Mouse (Mus musculus): ENCODE measurements around the gene Snx30.

Snx30 gene

DNA sequence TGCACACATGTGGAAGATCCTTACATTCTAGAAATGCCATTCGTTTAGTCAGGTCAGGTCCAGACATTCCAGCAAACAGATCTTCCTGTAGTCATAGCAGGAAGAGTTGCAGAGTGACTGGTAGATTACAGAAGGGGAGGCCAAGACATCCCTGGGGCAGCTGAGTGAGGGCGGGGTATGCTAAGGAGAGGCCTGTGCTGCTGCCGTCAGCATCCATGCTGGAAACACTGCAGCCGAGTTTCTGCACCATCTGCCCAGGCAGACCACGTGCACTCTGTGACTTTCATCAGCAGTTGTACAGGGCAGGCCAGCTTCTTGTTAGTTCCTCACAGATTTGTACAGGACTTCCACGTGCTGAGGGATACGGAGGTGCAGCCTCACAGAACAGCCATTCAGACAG is 17.8 kb downstream of the Snx30 start:
- DNase-seq (ENCODE audit: low read depth, low spot score), result peak; percentile 28

DNA sequence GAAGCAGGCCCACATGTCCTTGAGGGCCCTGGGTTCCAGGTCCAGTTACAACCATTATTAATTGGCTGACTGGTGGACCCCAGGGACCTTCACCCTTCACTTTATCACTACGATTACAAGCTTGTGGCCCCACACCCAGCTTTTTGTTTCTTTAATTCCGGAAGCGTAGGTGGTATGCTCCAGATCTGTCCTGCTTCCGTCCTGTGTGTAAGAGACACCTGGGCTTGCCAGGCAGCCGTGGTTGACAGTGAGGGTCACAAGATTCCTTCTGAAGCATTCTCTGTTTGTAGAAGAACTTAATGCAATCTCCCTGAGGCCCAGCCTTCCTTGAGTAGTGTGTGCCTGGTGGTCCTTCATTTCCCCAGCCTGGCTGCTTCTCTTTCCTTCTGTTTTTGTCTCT is 19.2 kb downstream of the Snx30 start:
- DNase-seq (ENCODE audit: low read depth, low spot score), result no peak

DNA sequence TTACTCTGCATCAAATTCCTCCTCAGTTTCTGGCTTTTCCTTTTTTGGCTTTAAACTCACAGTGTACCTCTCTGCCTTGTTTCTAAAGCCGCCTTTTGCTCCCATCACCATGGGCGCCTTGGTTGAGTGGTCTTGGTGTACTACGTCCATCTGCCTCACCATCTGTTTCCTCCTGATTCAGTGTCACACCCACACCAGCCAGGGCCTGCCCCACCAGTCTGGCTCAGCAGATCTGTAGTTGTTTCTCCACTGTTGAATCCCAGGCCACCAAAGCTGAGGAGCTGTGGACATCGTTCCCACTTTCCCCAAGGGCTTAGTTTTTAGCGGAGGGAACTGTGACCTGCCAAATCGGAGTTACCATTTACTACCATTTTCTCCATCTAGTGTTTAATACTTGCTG is 20.0 kb downstream of the Snx30 start:
- no peak for DNase-seq (ENCODE audit: low read depth, low spot score)

DNA sequence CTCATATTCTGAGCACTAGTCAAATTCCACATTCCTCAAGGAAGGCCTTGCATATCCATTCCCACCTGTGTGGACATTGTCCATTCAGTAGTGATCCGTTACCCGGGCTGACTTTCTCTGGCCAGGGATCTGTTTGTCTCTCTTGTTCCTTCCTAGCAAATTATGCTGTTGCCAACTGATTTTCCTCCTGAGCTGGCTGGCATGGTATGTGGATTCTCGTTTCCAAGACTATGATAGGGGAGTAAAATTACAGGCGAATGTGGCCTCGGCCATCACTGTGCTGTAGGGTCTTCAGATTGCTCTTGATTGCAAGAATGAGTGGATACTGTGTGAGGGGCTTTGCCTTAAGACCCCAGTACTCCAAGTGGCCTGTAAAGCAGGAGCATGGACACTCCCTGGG is 20.7 kb downstream of the Snx30 start:
- no peak for DNase-seq (ENCODE audit: low read depth, low spot score)

DNA sequence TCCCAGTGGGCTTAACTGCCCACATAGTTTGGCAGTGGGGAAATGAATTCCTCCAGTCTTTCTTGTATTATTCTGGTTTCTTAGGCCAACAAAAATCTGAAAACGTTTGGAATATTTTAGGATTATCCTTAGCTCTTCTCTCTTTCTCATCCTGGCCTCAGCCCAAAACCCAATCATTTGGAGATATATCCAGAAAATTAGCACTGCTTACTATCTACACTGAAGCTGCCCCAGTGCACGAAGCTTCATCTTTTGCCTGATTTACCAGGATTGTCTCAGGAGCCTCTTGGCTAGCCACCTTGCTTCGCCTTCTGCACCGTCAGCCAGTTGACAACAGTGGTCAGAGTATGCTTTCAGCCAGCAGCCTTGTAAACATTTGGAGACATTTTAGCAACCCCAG is 23.4 kb downstream of the Snx30 start:
- DNase-seq (ENCODE audit: low read depth, low spot score), result no peak

DNA sequence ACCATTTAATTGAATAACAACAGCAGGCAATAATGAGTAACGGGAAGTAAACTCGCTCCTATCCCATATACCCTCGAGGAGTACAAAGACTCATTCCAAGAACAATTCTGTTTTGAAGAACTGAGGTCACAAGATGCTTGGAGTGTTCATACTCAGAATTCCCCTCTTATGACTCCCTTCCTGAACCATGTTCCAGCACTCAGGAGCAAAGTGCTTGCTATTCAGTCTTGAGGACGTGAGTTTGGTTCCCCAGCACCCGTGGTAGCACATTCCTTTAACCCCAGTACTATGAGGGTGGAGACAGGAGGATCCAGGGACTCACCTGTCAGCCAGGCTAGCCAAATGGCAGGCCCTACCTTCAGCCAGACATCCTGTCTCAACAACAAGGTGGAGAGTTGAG is 25.4 kb downstream of the Snx30 start:
- no peak for DNase-seq (ENCODE audit: low read depth, low spot score)

DNA sequence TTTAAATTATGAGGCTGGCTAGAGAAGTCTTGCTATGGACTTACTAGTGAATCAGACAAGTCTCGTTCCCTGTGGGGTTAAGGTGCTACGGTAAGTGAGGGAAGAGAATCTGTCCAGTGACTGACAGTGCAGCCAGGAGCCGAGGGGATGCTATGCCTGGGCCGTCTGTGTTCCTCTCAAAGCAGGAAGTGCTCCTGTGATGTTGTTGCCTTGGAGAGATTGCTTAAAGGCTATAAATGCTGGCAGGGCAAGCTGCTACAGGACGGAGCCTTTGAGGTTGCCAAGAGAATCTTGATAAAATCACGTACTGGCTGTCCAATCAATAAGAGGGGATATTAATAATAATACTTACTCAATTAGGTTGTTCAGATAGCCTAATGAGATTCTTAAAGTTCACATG is 27.2 kb downstream of the Snx30 start:
- DNase-seq (ENCODE audit: low read depth, low spot score), result no peak

DNA sequence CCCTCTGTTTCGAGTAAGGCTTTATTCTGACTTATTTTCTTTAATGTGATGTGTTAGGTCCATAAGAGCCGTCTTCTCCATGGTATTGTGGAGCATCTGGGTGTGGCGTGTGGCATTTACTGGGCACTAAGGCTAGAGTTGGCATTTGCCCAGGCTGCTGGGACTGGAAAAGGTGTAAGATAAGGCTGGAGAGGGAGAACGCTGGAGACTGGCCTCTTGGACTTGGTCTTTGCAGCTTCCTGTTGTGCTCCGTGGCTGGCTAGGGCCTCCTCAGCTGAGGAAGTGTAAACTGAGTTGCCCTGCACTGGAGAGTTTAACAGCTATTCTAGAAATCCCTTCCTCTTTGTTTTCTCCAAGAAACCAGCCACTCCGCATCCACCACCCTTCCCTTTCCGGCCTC is 32.0 kb downstream of the Snx30 start:
- no peak for DNase-seq (ENCODE audit: low read depth, low spot score)

DNA sequence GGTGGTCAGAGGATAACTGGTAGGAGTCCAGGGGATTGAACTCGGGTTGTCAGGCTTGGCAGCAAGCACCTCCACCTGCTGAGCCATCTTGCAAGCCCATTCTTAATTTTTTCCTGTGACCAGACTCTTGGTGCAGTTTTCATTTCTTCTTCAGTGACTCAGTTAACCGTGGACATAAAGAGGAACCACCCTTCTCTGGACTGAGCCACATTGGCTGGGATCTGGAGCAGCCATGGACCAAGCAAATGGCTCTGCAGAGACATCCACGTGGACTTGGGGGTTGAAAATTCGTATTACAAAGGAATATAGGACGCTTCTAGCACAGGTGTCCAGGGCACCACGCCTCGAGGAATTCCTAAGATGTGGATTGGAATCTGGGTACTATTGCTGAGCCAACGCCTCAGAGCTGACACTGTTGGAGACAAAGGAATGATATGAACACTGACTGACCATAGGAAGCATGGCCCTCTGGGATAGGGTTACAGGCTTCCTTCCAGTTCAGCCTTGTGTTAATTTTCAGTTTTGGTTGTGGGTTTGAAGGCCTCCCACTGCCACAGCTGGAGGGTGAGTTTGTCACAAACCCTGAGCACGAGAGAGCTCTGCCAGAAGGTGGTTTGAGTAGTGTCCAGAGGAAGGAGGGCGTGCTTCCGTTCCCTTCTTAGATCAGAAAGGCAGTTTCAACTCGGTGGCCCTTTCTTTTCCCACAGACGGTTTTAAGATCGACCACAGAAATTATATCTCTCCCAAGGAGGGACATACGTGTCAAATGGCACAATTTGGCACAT is 39.0 kb downstream of the Snx30 start:
- DNase-seq (ENCODE audit: low read depth, low spot score), result no peak

DNA sequence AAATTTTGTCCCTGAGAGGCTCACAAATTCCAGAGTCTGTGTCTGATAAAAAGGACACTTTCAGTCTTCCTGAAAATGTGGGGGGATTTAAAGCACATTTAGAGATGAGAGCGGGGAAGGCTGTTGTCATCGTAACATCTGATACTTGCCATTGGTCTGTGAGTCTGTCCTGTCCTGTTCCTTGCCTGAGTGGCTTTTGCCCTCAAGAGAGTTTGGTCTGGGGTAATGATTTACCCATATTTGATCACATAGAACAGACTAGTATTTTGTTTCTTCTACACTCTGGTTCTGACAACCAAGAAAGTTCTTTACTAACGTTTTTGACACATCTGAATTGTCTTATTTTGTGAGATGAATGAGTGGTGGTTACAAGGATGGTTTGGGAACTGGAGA is 39.6 kb downstream of the Snx30 start:
- DNase-seq (ENCODE audit: low read depth, low spot score), result no peak

DNA sequence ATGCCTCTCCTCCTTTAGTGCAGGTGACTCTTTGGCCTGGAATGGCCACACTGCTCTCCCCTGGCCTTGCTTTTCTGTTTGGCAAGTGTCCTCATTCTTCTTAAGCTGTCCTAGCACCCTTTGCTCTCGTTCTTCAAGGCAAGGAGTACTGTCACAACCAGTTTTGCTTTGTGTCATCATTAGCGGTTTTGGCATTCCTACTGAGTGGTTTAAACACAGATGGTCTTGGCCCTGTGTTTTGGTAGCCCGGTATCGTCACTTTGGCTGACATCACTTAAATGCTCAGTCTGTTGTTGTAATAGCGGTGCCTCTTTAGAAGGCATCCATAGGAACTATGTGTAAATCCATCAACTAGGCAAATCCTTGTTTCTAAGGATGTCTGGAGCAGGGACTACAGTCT is 41.8 kb downstream of the Snx30 start:
- no peak for DNase-seq (ENCODE audit: low read depth, low spot score)

DNA sequence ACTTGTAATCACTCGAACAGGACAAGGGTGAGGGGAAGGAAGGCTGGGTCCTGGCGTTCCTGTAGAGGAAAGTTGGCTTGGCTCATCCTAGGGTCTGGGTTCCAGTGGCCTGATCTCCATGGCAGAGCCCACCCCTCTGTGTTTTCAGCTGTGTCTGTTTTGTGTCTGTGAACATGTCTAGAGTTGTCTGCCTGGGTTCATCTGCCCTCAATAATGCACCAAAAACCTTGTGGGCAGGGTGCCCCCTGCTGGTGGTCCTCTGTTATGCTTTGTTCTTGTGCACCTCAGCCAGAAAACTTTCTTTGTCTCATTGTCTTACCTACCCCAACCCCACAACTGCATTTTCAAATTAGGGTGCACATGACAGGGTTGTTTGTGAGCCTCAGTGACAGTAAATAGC is 44.5 kb downstream of the Snx30 start:
- peak; percentile 78 for DNase-seq (ENCODE audit: low read depth, low spot score)

DNA sequence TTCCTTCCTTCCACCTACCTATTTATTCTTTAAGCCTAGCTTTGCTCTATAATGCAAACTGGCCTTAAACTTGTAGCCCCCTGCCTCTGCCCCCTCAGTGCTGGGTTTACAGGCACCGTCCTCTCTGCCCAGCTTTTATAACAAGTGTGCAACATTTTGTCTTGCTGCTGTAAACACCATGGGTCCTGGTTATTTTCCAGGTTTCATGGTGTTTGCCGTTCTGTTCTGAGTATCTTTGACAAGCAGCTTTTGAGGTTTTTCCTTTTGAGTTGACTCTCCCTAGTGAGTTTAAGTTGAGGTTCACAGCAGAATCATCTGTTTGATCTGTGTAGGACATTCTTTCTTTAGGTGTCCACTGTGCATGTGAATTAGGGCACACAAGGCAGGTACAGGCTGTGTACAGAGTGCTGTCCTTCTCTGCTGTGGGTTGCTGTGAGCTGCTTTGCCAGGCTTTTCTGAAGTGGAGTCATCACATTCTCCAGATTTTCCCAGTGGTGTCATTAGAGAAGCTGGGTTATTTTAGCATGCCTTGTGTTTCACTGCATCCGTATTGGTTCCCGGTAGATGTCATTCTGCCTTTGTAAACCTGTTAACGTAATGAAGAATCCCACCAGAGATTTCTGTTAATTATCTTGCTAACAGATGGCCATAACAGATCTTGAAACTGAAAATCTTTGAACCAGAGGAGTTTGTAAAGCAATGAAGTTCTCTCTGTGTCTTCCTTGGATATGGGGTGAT is 45.4 kb downstream of the Snx30 start:
- DNase-seq (ENCODE audit: low read depth, low spot score), result no peak

DNA sequence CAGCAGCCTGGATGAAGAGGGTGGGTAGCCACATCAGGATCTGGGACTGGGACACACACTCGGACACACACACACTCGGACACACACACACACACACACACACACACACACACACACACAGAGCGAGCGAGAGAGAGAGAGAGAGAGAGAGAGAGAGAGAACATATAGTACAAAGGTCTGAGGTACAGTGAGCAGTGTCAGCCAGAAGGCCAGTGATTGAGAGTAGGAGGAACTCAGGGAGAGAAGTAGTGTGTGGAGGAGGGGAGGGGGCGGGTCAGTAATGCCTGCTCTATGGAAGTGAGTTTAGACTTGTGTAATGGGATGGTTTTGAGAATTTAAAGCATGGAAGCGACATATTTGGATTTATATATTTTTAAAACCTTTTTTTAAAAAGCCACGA is 47.5 kb downstream of the Snx30 start:
- DNase-seq (ENCODE audit: low read depth, low spot score), result no peak

DNA sequence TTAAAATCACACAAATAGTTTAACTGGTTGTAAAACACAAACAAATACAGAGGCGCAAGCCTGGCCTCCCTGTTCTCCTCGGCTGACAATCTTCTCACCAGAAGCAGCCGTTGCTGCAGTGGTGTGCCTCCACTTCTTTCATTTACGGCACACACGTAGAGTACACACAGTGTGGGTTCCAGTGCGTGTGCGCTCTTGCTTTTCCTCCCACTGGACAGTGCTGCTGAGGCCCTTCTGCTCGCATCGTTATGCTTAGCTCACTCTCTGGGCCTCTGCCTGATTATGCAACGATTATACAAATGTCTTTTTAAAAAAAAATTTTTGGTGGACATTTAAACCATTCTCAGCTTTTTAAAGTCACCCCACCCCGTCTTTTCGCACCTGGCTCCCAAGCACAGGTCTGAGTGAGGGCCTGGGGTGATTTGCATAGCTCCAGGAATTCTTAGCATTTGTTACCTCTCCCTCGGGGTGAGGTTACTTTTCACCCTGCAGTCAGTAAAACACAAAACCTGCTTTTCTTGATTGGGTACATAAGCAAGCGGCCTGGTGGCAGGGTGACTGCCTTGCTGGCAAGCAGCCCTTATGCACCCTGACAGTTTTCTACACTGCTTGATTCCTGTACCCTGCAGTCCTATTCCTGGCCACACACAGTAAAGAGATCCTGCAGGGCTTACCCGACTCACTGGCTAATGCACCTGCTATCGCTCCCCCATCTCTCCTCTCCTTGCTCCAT is 54.2 kb downstream of the Snx30 start:
- DNase-seq (ENCODE audit: low read depth, low spot score), result no peak

DNA sequence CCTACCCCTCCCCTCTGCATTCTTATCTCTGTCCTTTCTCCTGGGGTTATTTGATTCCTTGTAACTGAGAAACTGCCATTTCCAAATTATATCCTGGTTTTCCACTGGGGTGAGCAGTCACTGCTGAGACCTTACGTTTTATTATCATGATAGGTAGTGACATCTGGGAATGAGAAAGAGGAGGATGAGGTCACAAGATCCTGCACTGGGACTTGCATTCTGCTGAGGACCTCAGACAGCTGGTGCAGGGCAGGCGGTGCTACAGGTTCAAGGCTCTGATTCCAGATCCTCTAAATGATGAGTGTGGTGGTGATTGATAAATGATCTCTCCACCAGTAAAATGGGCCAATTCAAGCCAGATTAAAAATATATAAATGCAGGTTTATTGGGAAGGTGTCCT is 54.8 kb downstream of the Snx30 start:
- DNase-seq (ENCODE audit: low read depth, low spot score), result no peak

DNA sequence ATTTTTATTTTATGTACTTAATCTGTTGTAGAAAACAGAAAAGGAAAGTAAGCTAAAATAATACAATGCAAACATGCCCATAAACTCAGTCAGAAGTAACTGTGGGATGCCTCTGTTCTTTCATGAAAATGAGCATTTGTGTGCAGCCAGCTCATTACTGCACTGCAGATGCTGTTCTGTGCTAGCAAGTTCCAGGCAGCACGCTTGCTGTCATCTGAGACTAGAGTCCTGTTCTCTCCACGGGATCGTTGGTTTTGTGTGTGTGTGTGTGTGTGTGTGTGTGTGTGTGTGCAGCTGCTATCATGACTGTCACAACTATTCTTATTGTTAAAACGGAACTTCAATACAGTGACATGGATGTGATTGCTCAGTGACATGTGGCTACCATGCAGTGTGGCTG is 56.2 kb downstream of the Snx30 start:
- DNase-seq (ENCODE audit: low read depth, low spot score), result no peak

DNA sequence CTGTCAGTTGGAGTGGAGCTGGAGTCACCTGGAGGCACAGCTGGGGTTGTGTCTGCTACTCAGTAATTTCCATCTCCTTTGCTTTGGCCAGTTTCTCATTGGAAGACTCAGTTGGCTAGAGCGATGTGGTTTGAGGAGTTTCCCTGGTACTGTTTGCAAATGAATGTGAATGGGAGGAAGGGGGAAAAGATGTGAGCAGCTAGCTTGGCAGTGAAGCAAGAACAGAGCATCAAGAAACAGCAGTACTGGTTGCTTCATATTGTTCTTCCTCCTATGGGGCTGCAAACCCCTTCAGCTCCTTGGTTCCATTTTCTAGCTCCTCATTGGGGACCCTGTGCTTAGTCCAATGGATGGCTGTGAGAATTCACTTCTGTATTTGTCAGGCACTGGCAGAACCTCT is 56.7 kb downstream of the Snx30 start:
- DNase-seq (ENCODE audit: low read depth, low spot score), result no peak

DNA sequence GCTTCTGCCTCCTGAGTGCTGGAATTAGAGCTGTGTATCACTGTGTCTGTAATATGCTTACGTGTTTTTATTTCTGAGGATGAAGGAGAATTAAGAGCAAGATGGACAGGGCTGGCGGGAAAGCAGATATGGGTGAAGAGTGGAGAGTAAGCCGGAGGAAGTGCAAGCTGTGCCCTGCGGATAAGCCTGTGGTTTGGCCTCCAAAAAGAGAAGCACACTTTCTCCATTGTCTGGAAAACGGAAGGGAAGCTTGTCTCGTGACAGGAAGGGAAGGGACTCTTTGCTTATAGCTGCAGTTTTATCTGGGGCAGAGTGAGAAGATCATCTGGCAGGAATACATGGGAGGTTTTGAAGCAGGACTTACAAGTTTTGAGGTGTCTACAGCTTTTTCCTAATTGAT is 58.2 kb downstream of the Snx30 start:
- no peak for DNase-seq (ENCODE audit: low read depth, low spot score)

DNA sequence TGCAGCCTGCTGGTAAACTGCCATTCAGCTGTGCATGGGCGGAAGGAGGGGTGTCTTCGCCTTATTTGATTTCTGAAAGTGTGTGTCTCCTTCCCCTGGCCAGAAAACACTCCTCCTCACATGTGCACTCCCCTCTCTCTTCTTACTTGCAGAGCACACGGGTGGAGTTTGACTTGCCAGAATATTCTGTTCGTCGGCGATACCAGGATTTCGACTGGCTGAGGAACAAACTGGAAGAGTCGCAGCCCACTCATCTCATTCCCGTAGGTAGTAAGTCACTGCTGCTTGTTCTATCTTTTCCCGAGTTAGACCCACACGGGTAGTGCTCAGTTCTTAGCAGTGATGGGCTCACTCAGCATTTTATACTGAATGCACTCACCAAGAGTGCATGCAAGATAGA is 62.4 kb downstream of the Snx30 start:
- no peak for DNase-seq (ENCODE audit: low read depth, low spot score)

DNA sequence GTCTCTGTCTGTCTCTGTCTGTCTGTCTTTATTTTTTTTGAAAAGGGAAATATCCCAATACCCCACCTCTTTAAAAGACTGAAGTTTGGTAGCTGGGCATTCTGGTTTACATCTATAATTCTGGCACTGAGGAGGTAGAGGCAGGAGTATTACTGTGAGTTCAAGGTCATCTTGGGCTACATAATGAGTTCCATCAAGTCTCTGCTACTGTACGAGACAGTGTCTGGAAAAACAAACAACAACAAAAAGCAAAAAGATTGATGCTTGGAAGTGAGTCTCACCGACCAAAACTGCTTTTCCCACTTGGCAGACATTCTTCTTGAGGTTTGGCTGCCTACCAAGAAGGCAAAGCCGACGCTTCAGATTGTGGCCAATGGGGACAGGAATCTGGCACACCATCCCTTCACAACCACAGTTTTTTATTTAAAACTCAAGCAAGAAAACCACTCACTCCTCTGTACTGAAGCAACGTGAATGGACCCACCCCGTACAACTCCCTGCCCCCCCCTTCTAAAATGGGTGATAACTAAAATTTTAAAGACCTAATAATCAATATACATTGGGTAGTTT is 63.9 kb downstream of the Snx30 start:
- no peak for DNase-seq (ENCODE audit: low read depth, low spot score)

DNA sequence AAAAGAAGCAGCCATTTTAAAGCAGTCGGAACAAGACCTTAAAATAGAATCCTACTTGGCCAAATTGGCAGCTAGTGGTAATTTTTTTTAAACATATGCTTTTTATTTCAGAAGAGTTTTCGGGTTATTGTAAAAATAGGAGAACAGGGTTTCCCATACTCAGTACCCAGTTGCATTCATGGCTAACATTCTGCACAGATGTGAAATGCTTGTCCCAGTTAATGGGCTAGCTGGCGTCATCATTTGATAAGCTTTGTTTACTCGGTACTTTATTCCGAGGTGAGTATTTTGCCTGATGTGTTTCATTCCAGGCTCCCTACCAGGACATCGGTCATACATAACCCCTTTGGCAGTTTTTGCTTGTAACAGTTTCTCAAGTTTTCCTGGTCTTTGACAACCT is 64.8 kb downstream of the Snx30 start:
- no peak for DNase-seq (ENCODE audit: low read depth, low spot score)

All from mesoderm, embryonic 11.5 days (tissue).